Mouse (Mus musculus): ENCODE measurements at regions not wholly inside any gene's neighbourhood (a gene's known extent, or its start where the extent isn't known, plus 50 kb on each side); places are given as distances from the start of the nearest gene placed in this dataset.

DNA sequence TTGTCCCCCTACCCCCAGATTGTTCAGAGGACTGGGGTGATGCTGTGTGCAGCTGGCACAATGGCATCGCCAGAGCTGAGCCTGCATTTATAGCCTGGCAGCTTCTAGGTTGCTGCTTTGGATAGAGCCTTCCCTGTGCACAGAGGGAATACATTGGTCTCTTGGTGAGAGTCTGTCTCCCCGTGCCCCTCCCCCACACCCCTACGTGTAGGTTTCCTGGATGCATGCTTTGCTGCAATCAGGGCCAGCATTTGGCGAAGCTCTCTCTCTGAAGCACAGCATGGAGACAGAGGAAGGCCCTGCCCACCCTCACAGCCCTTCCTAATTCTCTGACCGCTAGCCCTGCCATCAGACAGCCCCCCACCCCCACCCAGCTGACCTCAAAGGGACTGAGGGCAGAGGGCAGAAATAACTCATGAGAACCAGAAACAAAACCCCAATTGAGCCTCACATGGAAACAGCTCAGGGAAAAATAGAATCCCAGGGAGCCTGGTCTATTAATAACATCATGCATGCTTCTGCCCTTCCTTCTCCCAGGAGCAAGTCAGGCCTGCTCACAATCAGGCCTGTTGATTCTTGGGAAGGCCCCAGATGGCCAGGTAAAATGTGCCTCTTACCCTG is 79.3 kb downstream of the Lbh start:
- TF ChIP-seq CTCF (IDR thresholded peaks at IDR 0.05; ENCODE audit: low read depth, low read length) (no peak), POLR2A (IDR thresholded peaks at IDR 0.05; ENCODE audit: insufficient read depth, low read length) (no peak), EP300 (IDR thresholded peaks at IDR 0.05; ENCODE audit: insufficient read depth, low read depth, low read length) (no peak)
